Mouse (Mus musculus): ENCODE measurements around the gene Sdk1.

Sdk1 gene

GRCm38 (mm10) chr5:141240841-141241543 is at the start of gene Sdk1:
Sdk1 (plus strand) TSS chr5:141241490.
- ChIA-PET POLR2A (interaction anchor here in 1 of 4 experiments (1.1 kb wide), 1 partner anchor 9 kb away, joined by 5 read pairs; no protein-coding TSS in a partner anchor), CTCF (interaction anchor here in 2 of 4 experiments (1.0 to 1.1 kb wide), 3 partner anchors 12 to 383 kb away, joined by 3 read pairs; no protein-coding TSS in a partner anchor)

- ChIA-PET CTCF (no interaction called here), POLR2A (interaction anchor here in 1 of 4 experiments (0.6 kb wide), 1 partner anchor 1244 kb away, joined by 6 read pairs; no protein-coding TSS in a partner anchor)
Measured at GRCm38 (mm10) chr5:141197278-141197677, 44.0 kb upstream of the Sdk1 start.

- ChIA-PET CTCF (no interaction called here), POLR2A (interaction anchor here in 2 of 4 experiments (0.5 to 0.7 kb wide), 2 partner anchors 452 to 591 kb away, joined by 3 read pairs; no protein-coding TSS in a partner anchor)
Measured at GRCm38 (mm10) chr5:141202276-141203065, 38.8 kb upstream of the Sdk1 start.

- POLR2A ChIA-PET, result interaction anchor here in 2 of 4 experiments (0.6 to 0.7 kb wide), 2 partner anchors 30 to 1118 kb away, joined by 3 to 4 read pairs; no protein-coding TSS in a partner anchor
Measured at GRCm38 (mm10) chr5:141207061-141207460, 34.2 kb upstream of the Sdk1 start.

GRCm38 (mm10) chr5:141225243-141225642 is 16.0 kb upstream of the Sdk1 start:
- CTCF ChIA-PET, result no interaction called here
- POLR2A ChIA-PET, result interaction anchor here in 1 of 4 experiments (0.8 kb wide), 1 partner anchor 775 kb away, joined by 3 read pairs; no protein-coding TSS in a partner anchor

More at GRCm38 (mm10) chr5:141207061-141207460, 34.2 kb upstream of the Sdk1 start:
- CTCF ChIA-PET, result no interaction called here

- POLR2A ChIA-PET, result interaction anchor here in 1 of 4 experiments (0.6 kb wide), 1 partner anchor 9 kb away, joined by 4 read pairs; no protein-coding TSS in a partner anchor
- CTCF ChIA-PET, result no interaction called here
Measured at GRCm38 (mm10) chr5:141234326-141234725, 7.0 kb upstream of the Sdk1 start.

- POLR2A ChIA-PET, result no interaction called here
Measured at GRCm38 (mm10) chr5:141239401-141239800, 1.9 kb upstream of the Sdk1 start.

GRCm38 (mm10) chr5:141240441-141240840 is 849 bp upstream of the Sdk1 start:
- ChIA-PET CTCF (interaction anchor here in 2 of 4 experiments (1.0 to 1.1 kb wide), 3 partner anchors 11 to 383 kb away, joined by 3 read pairs; no protein-coding TSS in a partner anchor), POLR2A (interaction anchor here in 1 of 4 experiments (1.1 kb wide), 1 partner anchor 10 kb away, joined by 5 read pairs; no protein-coding TSS in a partner anchor)

More at GRCm38 (mm10) chr5:141239401-141239800, 1.9 kb upstream of the Sdk1 start:
- CTCF ChIA-PET, result no interaction called here

GRCm38 (mm10) chr5:141241645-141242284 is 475 bp downstream of the Sdk1 start:
- ChIA-PET CTCF (interaction anchor here in 2 of 4 experiments (1.0 to 1.1 kb wide), 2 partner anchors 13 to 384 kb away, joined by 3 read pairs; no protein-coding TSS in a partner anchor), POLR2A (no interaction called here)

- CTCF ChIA-PET, result no interaction called here
- POLR2A ChIA-PET, result interaction anchor here in 2 of 4 experiments (0.7 kb wide), 2 partner anchors 9 to 37 kb away, joined by 3 to 4 read pairs; no protein-coding TSS in a partner anchor
Measured at GRCm38 (mm10) chr5:141243253-141243965, 2.1 kb downstream of the Sdk1 start.

- ChIA-PET POLR2A (no interaction called here), CTCF (no interaction called here)
Measured at GRCm38 (mm10) chr5:141264253-141264652, 23.0 kb downstream of the Sdk1 start.

GRCm38 (mm10) chr5:141277112-141277511 is 35.8 kb downstream of the Sdk1 start:
- POLR2A ChIA-PET, result no interaction called here
- CTCF ChIA-PET, result no interaction called here

- ChIA-PET CTCF (no interaction called here), POLR2A (no interaction called here)
Measured at GRCm38 (mm10) chr5:141281751-141282150, 40.5 kb downstream of the Sdk1 start.

- ChIA-PET CTCF (no interaction called here), POLR2A (no interaction called here)
Measured at GRCm38 (mm10) chr5:141289611-141290010, 48.3 kb downstream of the Sdk1 start.

GRCm38 (mm10) chr5:141295240-141295639 is 54.0 kb downstream of the Sdk1 start:
- ChIA-PET CTCF (no interaction called here), POLR2A (no interaction called here)

GRCm38 (mm10) chr5:141302287-141302694 is 61.0 kb downstream of the Sdk1 start:
- CTCF ChIA-PET, result no interaction called here
- POLR2A ChIA-PET, result no interaction called here

- POLR2A ChIA-PET, result no interaction called here
- CTCF ChIA-PET, result no interaction called here
Measured at GRCm38 (mm10) chr5:141303746-141304145, 62.5 kb downstream of the Sdk1 start.

- POLR2A ChIA-PET, result interaction anchor here in 1 of 4 experiments (0.7 kb wide), 1 partner anchor 424 kb away, joined by 3 read pairs; no protein-coding TSS in a partner anchor
- CTCF ChIA-PET, result interaction anchor here in 1 of 4 experiments (0.7 kb wide), 1 partner anchor 1371 kb away, joined by 14 read pairs; no protein-coding TSS in a partner anchor
Measured at GRCm38 (mm10) chr5:141304706-141305105, 63.4 kb downstream of the Sdk1 start.

GRCm38 (mm10) chr5:141310641-141311040 is 69.4 kb downstream of the Sdk1 start:
- ChIA-PET POLR2A (interaction anchor here in 1 of 4 experiments (0.6 kb wide), 1 partner anchor 453 kb away, joined by 3 read pairs; no protein-coding TSS in a partner anchor), CTCF (no interaction called here)

All from embryonic stem cell, embryonic (primary cell).